Mouse (Mus musculus) liver, adult (tissue): Measurements from ENCODE around the gene Cnih3.

ENCODE experiments used
- GATA4 ChIP-seq: IDR thresholded peaks from 2 replicates; pipeline ENCODE4 v1.6.1; 2014; ENCODE audit warnings: mild to moderate bottlenecking, low read length; ENCODE audit not compliant: insufficient replicate concordance

Gene Cnih3

GRCm38 (mm10) chr1:181352367-181353199 is at the start of gene Cnih3:
TSS of gene Cnih3 (plus strand) at chr1:181352628.
- TF ChIP-seq GATA4 = no peak

- TF ChIP-seq GATA4 = no peak
These were observed 44.4 kb upstream of the Cnih3 start for GRCm38 (mm10) chr1:181307981-181308380.

- TF ChIP-seq GATA4 = no peak
These were observed 41.7 kb upstream of the Cnih3 start for GRCm38 (mm10) chr1:181310712-181311111.

GRCm38 (mm10) chr1:181312115-181313045 is 40.0 kb upstream of the Cnih3 start:
- no peak for TF ChIP-seq GATA4

DNA sequence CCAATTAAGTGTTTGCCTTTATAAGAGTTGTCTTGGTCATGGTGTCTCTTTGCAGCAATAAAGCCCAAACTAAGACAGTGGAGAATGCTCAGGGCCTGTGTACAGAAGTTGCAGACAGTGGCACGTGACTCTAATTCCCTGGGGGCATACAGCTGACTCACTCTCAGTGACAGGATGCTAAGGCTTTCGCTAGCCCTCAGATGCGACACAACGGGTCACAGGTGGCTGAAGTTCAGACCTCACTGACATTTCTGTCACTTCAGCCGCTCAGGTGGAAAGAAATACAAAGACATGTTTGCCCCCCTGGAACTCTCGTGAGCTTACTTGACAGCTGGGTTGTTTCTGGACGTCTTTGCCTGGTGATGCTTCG is 39.4 kb upstream of the Cnih3 start:
- no peak for TF ChIP-seq GATA4

DNA sequence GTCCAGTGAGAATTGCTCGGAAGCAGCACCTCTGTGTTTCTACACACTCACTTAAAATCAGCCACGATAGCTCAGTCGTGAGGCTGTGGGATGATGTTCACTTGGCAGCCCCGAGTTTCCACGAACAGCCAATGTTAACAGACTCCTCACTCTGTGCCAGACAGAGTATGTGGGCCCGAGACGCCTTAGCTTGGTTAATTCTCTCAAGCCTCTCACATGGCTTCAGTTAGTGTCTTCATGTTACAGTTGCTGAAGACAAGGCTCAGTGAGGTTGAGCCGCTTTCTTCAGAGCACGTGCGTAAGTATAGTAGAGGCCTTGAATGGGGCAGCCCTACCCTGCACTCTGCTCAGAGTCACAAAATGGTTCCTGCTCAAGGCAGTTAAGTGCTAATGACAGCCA is 38.1 kb upstream of the Cnih3 start:
- TF ChIP-seq GATA4 = no peak

- TF ChIP-seq GATA4 = no peak
These were observed 37.1 kb upstream of the Cnih3 start for GRCm38 (mm10) chr1:181315350-181315749.

GRCm38 (mm10) chr1:181316571-181316970 is 35.9 kb upstream of the Cnih3 start:
- TF ChIP-seq GATA4 = no peak

DNA sequence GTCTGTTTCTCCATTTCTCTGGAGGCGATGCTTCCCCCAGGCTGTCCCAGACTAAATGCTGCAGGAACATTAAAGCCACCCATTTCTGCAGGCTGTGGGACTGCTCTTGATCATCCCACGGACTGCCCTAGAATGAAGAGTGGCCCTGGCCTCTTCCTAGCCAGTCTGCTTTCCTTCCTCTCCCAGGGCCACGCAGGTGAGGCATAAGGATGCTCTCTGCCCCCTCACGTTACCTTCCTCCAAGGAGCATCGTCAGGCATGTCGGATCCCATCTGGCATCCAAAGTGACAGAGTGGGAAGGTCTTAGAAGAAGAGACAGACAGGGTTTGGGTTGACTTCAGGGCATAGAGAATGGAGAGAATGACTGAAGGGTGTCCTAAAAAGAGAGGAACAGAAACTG is 33.0 kb upstream of the Cnih3 start:
- TF ChIP-seq GATA4 = no peak

- no peak for TF ChIP-seq GATA4
These were observed 31.3 kb upstream of the Cnih3 start for GRCm38 (mm10) chr1:181321149-181321548.

- TF ChIP-seq GATA4 = no peak
These were observed 29.3 kb upstream of the Cnih3 start for GRCm38 (mm10) chr1:181323134-181323533.

GRCm38 (mm10) chr1:181327137-181327536 is 25.3 kb upstream of the Cnih3 start:
- no peak for TF ChIP-seq GATA4

- TF ChIP-seq GATA4 = no peak
These were observed 24.6 kb upstream of the Cnih3 start for GRCm38 (mm10) chr1:181327636-181328420.

DNA sequence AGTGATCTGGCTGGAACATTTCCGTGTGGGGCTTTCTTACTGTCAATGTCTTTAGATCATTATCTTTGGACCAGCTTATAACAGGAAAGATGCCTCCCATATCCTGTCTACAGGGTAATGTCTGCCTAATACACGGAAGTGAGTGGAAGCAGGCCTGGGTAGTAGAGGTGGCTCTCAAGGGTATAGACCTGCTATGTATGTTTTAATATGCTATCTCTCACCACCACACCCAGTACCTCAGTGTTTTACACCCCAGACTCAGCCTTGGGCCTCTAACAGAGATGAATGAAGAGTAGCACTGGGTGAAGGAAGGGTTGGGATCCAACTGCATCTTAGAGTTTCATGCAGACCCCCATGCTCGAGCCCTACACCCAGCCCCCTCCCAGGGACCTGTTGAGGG is 23.3 kb upstream of the Cnih3 start:
- no peak for TF ChIP-seq GATA4

DNA sequence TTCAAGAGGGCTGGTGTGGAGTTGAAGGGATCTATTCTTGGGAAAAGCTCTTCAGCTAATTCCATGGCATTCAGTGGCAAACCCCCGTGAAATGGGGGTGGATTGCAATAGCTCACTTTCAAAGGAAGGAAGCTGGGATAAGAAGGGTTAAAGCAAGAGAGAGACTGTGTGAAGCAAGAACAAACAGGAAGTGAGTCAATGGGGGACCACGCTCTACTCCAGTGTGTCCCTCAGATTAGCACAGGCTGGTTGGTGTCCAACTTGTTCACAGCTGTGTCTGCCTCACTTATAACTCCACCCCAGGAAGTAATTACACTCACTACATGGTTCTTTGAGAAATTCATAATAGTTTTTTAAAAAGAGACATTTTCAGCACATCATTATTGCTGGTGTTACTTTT is 19.8 kb upstream of the Cnih3 start:
- no peak for TF ChIP-seq GATA4
